Mouse (Mus musculus) ES-E14 (cell line): ENCODE data around the gene Cemip. TPM values are rescaled to one million over a fixed set of nuclear protein-coding genes. Genes with fewer than 3 reads are reported as not detected.

ENCODE experiments used
- DNase-seq: peaks from one replicate; pipeline ENCODE4 v3.0.0-alpha.2; 2013; ENCODE audit warnings: low read depth, low spot score
- H3K27ac ChIP-seq: 2 replicates; pipeline ENCODE4 v1.5.1; 2012; ENCODE audit warnings: low read depth, mild to moderate bottlenecking, low read length, moderate library complexity, mixed read lengths; ENCODE audit not compliant: poor library complexity, insufficient read depth, severe bottlenecking
- H3K36me3 ChIP-seq: 2 replicates; pipeline ENCODE4 v1.6.1; 2012; ENCODE audit warnings: mild to moderate bottlenecking, low read length, moderate library complexity, mixed read lengths; ENCODE audit not compliant: control insufficient read depth, poor library complexity, insufficient read depth, severe bottlenecking
- H3K4me1 ChIP-seq, 2 experiments: fragments of 150-350 bp in 1 of 2; sonication (generic) in 1 of 2; 2 replicates each; pipeline ENCODE4 v1.6.1; 2012; ENCODE audit warnings: low read length in 2 of 2, mild to moderate bottlenecking in 1 of 2, mixed read lengths in 1 of 2; ENCODE audit not compliant: control insufficient read depth in 2 of 2, insufficient read depth in 2 of 2, poor library complexity in 1 of 2
- H3K4me3 ChIP-seq, 2 experiments: fragments of 150-350 bp in 1 of 2; sonication (generic) in 1 of 2; 2 replicates each; pipeline ENCODE4 v1.5.1; 2012; ENCODE audit warnings: low read length in 2 of 2, low read depth in 1 of 2, mild to moderate bottlenecking in 1 of 2, mixed read lengths in 1 of 2; ENCODE audit not compliant: insufficient read depth in 1 of 2, poor library complexity in 1 of 2, severe bottlenecking in 1 of 2
- H3K9ac ChIP-seq: 2 replicates; pipeline ENCODE4 v1.6.1; 2012; ENCODE audit warnings: low read depth, mild to moderate bottlenecking, low read length, mixed read lengths; ENCODE audit not compliant: poor library complexity, insufficient read depth, severe bottlenecking
- H3K9me3 ChIP-seq: fragments of 150-350 bp; sonication (generic); 2 replicates; pipeline ENCODE4 v1.6.1; 2012; ENCODE audit warnings: low read depth, mild to moderate bottlenecking, low read length; ENCODE audit not compliant: control insufficient read depth, insufficient read depth
- CHD2 ChIP-seq: IDR thresholded peaks from 2 replicates; pipeline ENCODE4 v1.6.1; 2014; ENCODE audit warnings: mild to moderate bottlenecking, low read depth, low read length, inconsistent platforms
- HCFC1 ChIP-seq: IDR thresholded peaks from 2 replicates; pipeline ENCODE4 v1.6.1; 2012; ENCODE audit warnings: low read length, inconsistent platforms, borderline replicate concordance; ENCODE audit not compliant: insufficient read depth
- MAFK ChIP-seq: IDR thresholded peaks from 2 replicates; pipeline ENCODE4 v1.6.1; 2014; ENCODE audit warnings: mild to moderate bottlenecking, low read depth, low read length, inconsistent platforms; ENCODE audit not compliant: insufficient read depth
- ZC3H11A ChIP-seq: IDR thresholded peaks from 2 replicates; pipeline ENCODE4 v1.6.1; 2012; ENCODE audit warnings: low read depth, mild to moderate bottlenecking, inconsistent platforms, low read length, borderline replicate concordance
- ZNF384 ChIP-seq: IDR thresholded peaks from 2 replicates; pipeline ENCODE4 v1.6.1; 2012; ENCODE audit warnings: low read depth, low read length, inconsistent platforms
- in situ Hi-C, 2 experiments: fragments of 600-800 bp; cut with MboI; formaldehyde crosslinking; loops; one replicate each; pipeline ENCODE4 v1.15.1; 2025; ENCODE audit warnings: low sequenced_read_pairs in 2 of 2, inconsistent platforms in 1 of 2; ENCODE audit not compliant: unreplicated experiment in 2 of 2
- total RNA-seq: library from RNA; depleted of rRNA; stranded (reverse); fragments of 300-350 nt; gene quantifications from 2 replicates; pipeline ENCODE4 v1.2.3, GENCODE M21; 2012

Gene Cemip
- total RNA-seq, 1 experiment = 3.9 TPM

GRCm38 (mm10) chr7:83889383-83889782 is 196.9 kb downstream of the Cemip start:
- H3K9me3 ChIP-seq = no peaks in the 10 kb centered on the region
- DNase-seq = no peak
- no peak overlapping the region for H3K9ac ChIP-seq
- no peaks in the 10 kb centered on the region for H3K36me3 ChIP-seq
- no peak overlapping the region for H3K27ac ChIP-seq
- H3K4me3 ChIP-seq = no peak overlapping the region
- peaks cover 0 to 5% of the 10 kb centered on the region in 2 experiments; a peak in 2 of 4 replicates for H3K4me1 ChIP-seq
- in situ Hi-C loops = no loop called here
- TF ChIP-seq HCFC1 = no peak
- no peak for TF ChIP-seq CHD2
- TF ChIP-seq MAFK = no peak
- no peak for TF ChIP-seq ZNF384
- no peak for TF ChIP-seq ZC3H11A

GRCm38 (mm10) chr7:83886366-83887129 is 199.8 kb downstream of the Cemip start:
- H3K9ac ChIP-seq = no peak overlapping the region
- H3K4me1 ChIP-seq = peaks cover 5 to 6% of the 10 kb centered on the region in 2 experiments; a peak in 3 of 4 replicates
- no peak for DNase-seq
- H3K4me3 ChIP-seq = no peak overlapping the region
- H3K27ac ChIP-seq = no peak overlapping the region
- H3K36me3 ChIP-seq = peaks cover 3% of the 10 kb centered on the region; the same call in 1 of the 2 replicates
- TF ChIP-seq CHD2 (no peak), ZC3H11A (peak; percentile 63)
- in situ Hi-C loops = no loop called here
- no peaks in the 10 kb centered on the region for H3K9me3 ChIP-seq

- Histone ChIP-seq H3K4me1 (peaks cover 3 to 6% of the 10 kb centered on the region in 2 experiments; a peak in 3 of 4 replicates), H3K9me3 (no peaks in the 10 kb centered on the region), H3K27ac (no peak overlapping the region), H3K9ac (no peak overlapping the region), H3K4me3 (no peak overlapping the region), H3K36me3 (peaks cover 5% of the 10 kb centered on the region)
- DNase-seq = no peak
- TF ChIP-seq HCFC1 (no peak), ZNF384 (no peak), MAFK (no peak), ZC3H11A (no peak), CHD2 (no peak)
- in situ Hi-C loops = no loop called here
Measured at GRCm38 (mm10) chr7:83885835-83886234, 200.5 kb downstream of the Cemip start.

- in situ Hi-C loops = no loop called here
- H3K4me1 ChIP-seq = peaks cover 5 to 6% of the 10 kb centered on the region in 2 experiments; a peak in 3 of 4 replicates
- no peak for DNase-seq
Measured at GRCm38 (mm10) chr7:83884921-83885532, 201.3 kb downstream of the Cemip start.

More at GRCm38 (mm10) chr7:83884921-83885532, 201.3 kb downstream of the Cemip start:
- peak overlapping the region; percentile 77 to 79 for H3K4me3 ChIP-seq
- TF ChIP-seq MAFK (no peak), CHD2 (no peak; the same call in 1 of the 2 replicates), ZNF384 (no peak), HCFC1 (no peak), ZC3H11A (no peak)
- H3K9ac ChIP-seq = peak overlapping the region; percentile 90; the same call in 1 of the 2 replicates
- H3K36me3 ChIP-seq = peaks cover 5% of the 10 kb centered on the region
- H3K9me3 ChIP-seq = no peaks in the 10 kb centered on the region
- peak overlapping the region; percentile 89 for H3K27ac ChIP-seq
